Mouse (Mus musculus) midbrain, postnatal 0 days (tissue): Measurements from ENCODE around the gene Olfr697. TPM values are rescaled to one million over a fixed set of nuclear protein-coding genes. Genes with fewer than 3 reads are reported as not detected.
"Not testable (repeated sequence)": the region's sequence is repeated elsewhere in the genome, so short reads cannot be mapped to it uniquely, and the experiment has no call there.

Source experiments
- ATAC-seq: fragments of 200-750 bp; cut with Nextera tagmentation; 2 replicates; pipeline ENCODE4 v1.8.0; 2017; ENCODE audit warnings: moderate number of reproducible peaks, mild to moderate bottlenecking, moderate TSS enrichment, moderate library complexity; ENCODE audit not compliant: low FRiP score
- DNase-seq: peaks from one replicate; pipeline ENCODE4 v3.0.0-alpha.2; 2015; ENCODE audit warnings: low spot score
- H3K27ac ChIP-seq: fragments of 300-500 bp; sonication (generic); 2 replicates; pipeline ENCODE4 v1.5.1; 2014; ENCODE audit warnings: low read depth, mild to moderate bottlenecking, low read length, mixed read lengths
- H3K27me3 ChIP-seq: fragments of 300-500 bp; sonication (generic); 2 replicates; pipeline ENCODE4 v1.6.1; 2014; ENCODE audit warnings: low read length, control low read depth, mixed read lengths; ENCODE audit not compliant: insufficient read depth
- H3K36me3 ChIP-seq: fragments of 300-500 bp; sonication (generic); 2 replicates; pipeline ENCODE4 v1.6.1; 2014; ENCODE audit warnings: low read length, control low read depth, mixed read lengths; ENCODE audit not compliant: insufficient read depth
- H3K4me1 ChIP-seq: fragments of 300-500 bp; sonication (generic); 2 replicates; pipeline ENCODE4 v1.6.1; 2014; ENCODE audit warnings: mild to moderate bottlenecking, control low read depth, antibody characterized with exemption, low read length, mixed read lengths; ENCODE audit not compliant: insufficient read depth
- H3K4me2 ChIP-seq: fragments of 300-500 bp; sonication (generic); 2 replicates; pipeline ENCODE4 v1.6.1; 2014; ENCODE audit warnings: low read depth, mild to moderate bottlenecking, low read length, mixed read lengths; ENCODE audit not compliant: poor library complexity, severe bottlenecking
- H3K4me3 ChIP-seq: fragments of 300-500 bp; sonication (generic); 2 replicates; pipeline ENCODE4 v1.5.1; 2014; ENCODE audit warnings: low read depth, mild to moderate bottlenecking, low read length, moderate library complexity
- H3K9ac ChIP-seq: fragments of 300-500 bp; sonication (generic); replicated peaks from 2 replicates; pipeline ENCODE4 v1.6.1; 2014; ENCODE audit warnings: mild to moderate bottlenecking, low read length, moderate library complexity, mixed read lengths; ENCODE audit not compliant: poor library complexity, severe bottlenecking
- H3K9me3 ChIP-seq: fragments of 300-500 bp; sonication (generic); 2 replicates; pipeline ENCODE4 v1.6.1; 2016; ENCODE audit warnings: low read length, control low read depth
- CTCF ChIP-seq: IDR thresholded peaks from 2 replicates; pipeline ENCODE4 v1.5.1; 2016; ENCODE audit warnings: antibody characterized with exemption, mild to moderate bottlenecking
- WGBS: fragments of 180-500 bp; shearing (Covaris S2); extraction: QIAGEN DNeasy Blood & Tissue Kit; methylation state at CpG from one replicate; pipeline ENCODE4 v1.1.7; 2014; 5-methylcytosine and 5-hydroxymethylcytosine counted together
- polyA plus RNA-seq: library from polyadenylated mRNA; unstranded; fragments of >200 nt; fragmentation: Nextera tagmentation; extraction: Ambion mirVana; gene quantifications from 2 replicates; pipeline ENCODE4 v1.2.1, GENCODE M21; 2015
- total RNA-seq: library from RNA; depleted of rRNA; stranded (reverse); fragments of >200 nt; gene quantifications from 2 replicates; pipeline ENCODE4 v1.2.3, GENCODE M21; 2014

Gene Olfr697
- total and polyA plus RNA-seq, 2 experiments from 2014 or later: 0.22 TPM; not detected in 1

- H3K27me3 ChIP-seq: no peaks in the 10 kb centered on the region
- ATAC-seq (no peak), DNase-seq (no peak)
- H3K9ac ChIP-seq: no peak overlapping the region
- no peaks in the 10 kb centered on the region for H3K9me3 ChIP-seq
- no peaks in the 10 kb centered on the region for H3K4me1 ChIP-seq
- no peak overlapping the region for H3K4me3 ChIP-seq
- H3K4me2 ChIP-seq: no peak overlapping the region
- H3K36me3 ChIP-seq: no peaks in the 10 kb centered on the region
- TF ChIP-seq CTCF: no peak
- H3K27ac ChIP-seq: no peak overlapping the region
Observed at GRCm38 (mm10) chr7:106737028-106737427, 5.2 kb downstream of the Olfr697 start.

- H3K27me3 ChIP-seq: no peaks in the 10 kb centered on the region
- ATAC-seq: no peak
- no peak for TF ChIP-seq CTCF
- DNase-seq: no peak
- no peak overlapping the region for H3K27ac ChIP-seq
- 76% methylated on average over 2 of the region's 2 CpGs for WGBS
- H3K36me3 ChIP-seq: no peaks in the 10 kb centered on the region
- no peaks in the 10 kb centered on the region for H3K4me1 ChIP-seq
- no peak overlapping the region for H3K9ac ChIP-seq
- H3K4me3 ChIP-seq: no peak overlapping the region
- 0 out of 2 replicates have a peak, but pooled peaks cover 4% of the 10 kb centered on the region for H3K9me3 ChIP-seq
- no peak overlapping the region for H3K4me2 ChIP-seq
Observed at GRCm38 (mm10) chr7:106733717-106734116, 8.5 kb downstream of the Olfr697 start.

- not testable (repeated sequence) for H3K27me3 ChIP-seq, H3K9me3 ChIP-seq, H3K9ac ChIP-seq, H3K4me2 ChIP-seq, ATAC-seq, H3K4me1 ChIP-seq, H3K4me3 ChIP-seq, DNase-seq, H3K36me3 ChIP-seq, H3K27ac ChIP-seq
- 89% methylated on average over 2 of the region's 2 CpGs for WGBS
Observed at GRCm38 (mm10) chr7:106725654-106726053, 16.6 kb downstream of the Olfr697 start.

- H3K9me3 ChIP-seq: no peaks in the 10 kb centered on the region
- no peaks in the 10 kb centered on the region for H3K27me3 ChIP-seq
- ATAC-seq: no peak
- no peak for DNase-seq
- H3K9ac ChIP-seq: no peak within 1 kb of the TSS
- no peak within 1 kb of the TSS for H3K4me3 ChIP-seq
- no peak for TF ChIP-seq CTCF
- H3K4me2 ChIP-seq: no peak within 1 kb of the TSS
- no peak within 1 kb of the TSS for H3K27ac ChIP-seq
- no peaks in the 10 kb centered on the region for H3K4me1 ChIP-seq
- no peaks in the 10 kb centered on the region for H3K36me3 ChIP-seq
Observed at GRCm38 (mm10) chr7:106716296-106716695, 25.9 kb downstream of the Olfr697 start, which contains the start of gene Olfr695. TSS of gene Olfr695 (minus strand) at chr7:106716396.

GRCm38 (mm10) chr7:106711463-106711862 lies 30.8 kb downstream of the Olfr697 start:
- no peak for ATAC-seq
- TF ChIP-seq CTCF: no peak
- no peaks in the 10 kb centered on the region for H3K27me3 ChIP-seq
- no peaks in the 10 kb centered on the region for H3K36me3 ChIP-seq
- DNase-seq: no peak
- H3K4me2 ChIP-seq: no peak overlapping the region
- no peaks in the 10 kb centered on the region for H3K4me1 ChIP-seq
- H3K9me3 ChIP-seq: no peaks in the 10 kb centered on the region
- no peak overlapping the region for H3K9ac ChIP-seq
- 92% methylated on average over 6 of the region's 6 CpGs for WGBS
- no peak overlapping the region for H3K27ac ChIP-seq
- H3K4me3 ChIP-seq: no peak overlapping the region

GRCm38 (mm10) chr7:106707705-106708104 lies 34.5 kb downstream of the Olfr697 start:
- H3K36me3 ChIP-seq, H3K4me1 ChIP-seq, H3K4me3 ChIP-seq, H3K9ac ChIP-seq, H3K27ac ChIP-seq, H3K27me3 ChIP-seq, ATAC-seq, H3K9me3 ChIP-seq, H3K4me2 ChIP-seq, DNase-seq: not testable (repeated sequence)
- 81% methylated on average over 10 of the region's 10 CpGs for WGBS
